Mouse (Mus musculus) neural tube, embryonic 13.5 days (tissue): ENCODE data around the gene Tas1r2. TPM values are rescaled to one million over a fixed set of nuclear protein-coding genes. Genes with fewer than 3 reads are reported as not detected.

ENCODE experiments used
- ATAC-seq: fragments of 200-750 bp; cut with Nextera tagmentation; 2 replicates; pipeline ENCODE4 v1.8.0; 2017; ENCODE audit warnings: low read depth, mild to moderate bottlenecking, moderate TSS enrichment, moderate library complexity
- H3K27ac ChIP-seq: fragments of 300-500 bp; sonication (generic); replicated peaks from 2 replicates; pipeline ENCODE4 v1.5.1; 2015; ENCODE audit warnings: moderate library complexity, mild to moderate bottlenecking, inconsistent platforms
- H3K27me3 ChIP-seq: fragments of 300-500 bp; sonication (generic); 2 replicates; pipeline ENCODE4 v1.6.1; 2015; ENCODE audit warnings: mild to moderate bottlenecking, inconsistent platforms
- H3K36me3 ChIP-seq: fragments of 300-500 bp; sonication (generic); 2 replicates; pipeline ENCODE4 v1.6.1; 2015; ENCODE audit warnings: mild to moderate bottlenecking, inconsistent platforms
- H3K4me1 ChIP-seq: fragments of 300-500 bp; sonication (generic); replicated peaks from 2 replicates; pipeline ENCODE4 v1.6.1; 2015; ENCODE audit warnings: inconsistent platforms
- H3K4me2 ChIP-seq: fragments of 300-500 bp; sonication (generic); 2 replicates; pipeline ENCODE4 v1.6.1; 2015; ENCODE audit warnings: inconsistent platforms, mild to moderate bottlenecking, moderate library complexity
- H3K4me3 ChIP-seq: fragments of 300-500 bp; sonication (generic); 2 replicates; pipeline ENCODE4 v1.5.1; 2015; ENCODE audit warnings: mild to moderate bottlenecking, inconsistent platforms
- H3K9ac ChIP-seq: fragments of 300-500 bp; sonication (generic); 2 replicates; pipeline ENCODE4 v1.6.1; 2015; ENCODE audit warnings: moderate library complexity, mild to moderate bottlenecking, inconsistent platforms
- H3K9me3 ChIP-seq: fragments of 300-500 bp; sonication (generic); 2 replicates; pipeline ENCODE4 v1.6.1; 2016; ENCODE audit warnings: inconsistent platforms
- WGBS: fragments of 180-500 bp; shearing (Covaris S2); methylation state at CpG from one replicate; pipeline ENCODE4 v1.1.7; 2015; 5-methylcytosine and 5-hydroxymethylcytosine counted together
- polyA plus RNA-seq: library from polyadenylated mRNA; unstranded; fragments of >200 nt; fragmentation: Nextera tagmentation; extraction: Ambion mirVana; gene quantifications from 2 replicates; pipeline ENCODE4 v1.2.1, GENCODE M21; 2015

Tas1r2 gene
- polyA plus RNA-seq, 1 experiment from 2014 or later, result not detected

DNA sequence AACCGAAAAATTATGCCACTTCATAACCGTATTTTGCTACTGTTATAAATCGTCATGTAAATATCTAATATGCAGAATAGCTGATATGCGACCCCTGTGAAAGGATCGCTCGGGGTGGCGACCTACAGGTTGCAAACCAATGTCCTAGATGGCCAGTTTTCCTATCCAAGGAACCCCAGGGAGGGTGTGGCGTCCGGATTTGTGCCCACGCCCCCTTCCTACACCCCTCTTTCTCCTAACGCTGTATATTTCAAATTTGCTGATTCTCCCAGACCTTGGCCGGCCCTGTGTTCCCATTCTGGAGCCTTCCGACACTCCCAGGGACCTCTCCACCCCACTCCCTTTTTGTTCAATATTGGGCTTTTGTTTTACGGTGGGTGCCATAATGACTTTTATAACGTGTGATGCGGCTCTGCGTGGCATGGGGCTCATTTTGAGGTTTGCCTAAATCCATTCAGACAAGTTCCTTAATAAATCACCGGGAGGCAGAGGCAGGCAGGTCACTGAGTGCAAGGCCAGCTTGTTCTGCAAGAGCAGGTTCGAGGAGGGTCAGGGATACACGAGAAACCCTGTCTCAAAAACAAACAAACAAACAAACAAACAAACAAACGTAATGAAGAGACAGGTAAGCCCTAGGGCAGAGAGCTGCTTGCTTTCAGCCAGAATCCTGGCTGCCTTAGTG lies 29.8 kb upstream of the Tas1r2 start:
- Histone ChIP-seq H3K36me3 (no peaks in the 10 kb centered on the region), H3K27me3 (no peaks in the 10 kb centered on the region), H3K27ac (peak overlapping the region; percentile 88; the same call in 1 of the 2 replicates), H3K9me3 (no peaks in the 10 kb centered on the region), H3K4me2 (peak overlapping the region; percentile 70), H3K4me3 (peak overlapping the region; percentile 62), H3K4me1 (peaks cover 27% of the 10 kb centered on the region), H3K9ac (peak overlapping the region; percentile 77)
- no peak for ATAC-seq
- 16% methylated on average over 21 of the region's 21 CpGs for WGBS

DNA sequence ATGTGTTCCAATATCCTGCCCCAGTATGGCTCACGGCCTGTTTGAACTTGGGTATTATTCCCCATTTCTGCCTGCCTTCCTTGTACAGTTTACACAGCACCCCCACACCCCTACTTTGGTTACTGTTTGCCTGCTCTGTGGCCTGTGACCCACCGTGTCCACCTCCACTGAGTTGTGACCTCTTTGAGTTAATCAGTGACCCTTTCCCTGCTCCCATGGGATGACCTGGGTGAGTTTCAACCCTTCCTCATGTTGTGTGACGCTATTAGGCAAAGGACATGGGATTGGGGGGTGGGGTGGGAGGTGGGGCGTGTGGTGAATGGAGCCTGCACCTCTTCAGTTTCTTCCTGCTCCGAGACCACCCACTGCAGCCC lies 29.2 kb upstream of the Tas1r2 start:
- no peak for ATAC-seq
- H3K27me3 ChIP-seq, result no peaks in the 10 kb centered on the region
- WGBS, result 55% methylated on average over 5 of the region's 5 CpGs
- H3K4me1 ChIP-seq, result peaks cover 27% of the 10 kb centered on the region
- peak overlapping the region; percentile 77 for H3K9ac ChIP-seq
- H3K4me3 ChIP-seq, result peak overlapping the region; percentile 62
- H3K9me3 ChIP-seq, result no peaks in the 10 kb centered on the region
- H3K36me3 ChIP-seq, result no peaks in the 10 kb centered on the region
- peak overlapping the region; percentile 70 for H3K4me2 ChIP-seq
- no peak overlapping the region for H3K27ac ChIP-seq

DNA sequence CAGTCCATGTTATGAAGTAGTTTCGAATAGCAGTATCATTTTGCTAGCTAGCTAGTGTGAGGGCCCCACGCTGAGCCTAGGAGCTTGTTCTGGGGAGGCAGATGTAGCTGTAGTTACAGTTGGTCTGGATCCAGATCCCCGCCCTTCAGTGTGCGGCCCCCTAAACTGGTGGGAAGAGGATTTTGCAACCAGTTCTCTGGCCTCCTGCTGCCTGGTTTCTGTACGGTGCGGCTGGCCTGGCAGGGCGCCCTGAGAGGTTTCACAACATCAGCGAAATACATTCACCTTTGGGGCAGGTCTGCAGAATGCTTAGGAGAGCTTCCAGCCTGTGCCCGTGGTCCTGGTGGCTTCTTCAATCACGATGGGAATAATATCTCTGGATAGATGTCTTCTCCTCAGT lies 28.6 kb upstream of the Tas1r2 start:
- H3K4me3 ChIP-seq, result 0 out of 2 replicates have a peak overlapping the region, but pooled peaks have one; percentile 62
- peak overlapping the region; percentile 13; the same call in 1 of the 2 replicates for H3K27ac ChIP-seq
- no peaks in the 10 kb centered on the region for H3K36me3 ChIP-seq
- no peaks in the 10 kb centered on the region for H3K27me3 ChIP-seq
- peaks cover 27% of the 10 kb centered on the region for H3K4me1 ChIP-seq
- no peak for ATAC-seq
- WGBS, result 82% methylated on average over 10 of the region's 10 CpGs
- H3K9me3 ChIP-seq, result no peaks in the 10 kb centered on the region
- peak overlapping the region; percentile 77 for H3K9ac ChIP-seq
- peak overlapping the region; percentile 70 for H3K4me2 ChIP-seq

DNA sequence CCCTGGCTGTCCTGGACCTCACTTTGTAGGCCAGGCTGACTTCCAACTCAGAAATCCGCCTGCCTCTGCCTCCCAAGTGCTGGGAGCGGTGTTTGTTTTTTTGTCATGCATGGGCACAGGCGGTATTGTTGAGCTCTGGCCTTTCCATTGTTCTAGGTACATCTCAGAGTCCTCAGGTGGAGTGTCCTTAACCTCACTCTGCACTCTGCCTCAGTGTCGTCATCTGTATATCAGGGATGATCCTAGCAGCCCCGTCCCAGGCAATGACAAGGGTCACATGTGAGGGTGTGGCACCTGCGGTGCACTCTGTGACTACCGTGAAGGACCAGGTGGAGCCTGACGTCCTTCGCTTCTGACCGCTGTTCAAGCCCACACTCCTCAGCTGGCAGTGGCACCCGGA lies 26.0 kb upstream of the Tas1r2 start:
- Histone ChIP-seq H3K4me2 (no peak overlapping the region), H3K27ac (no peak overlapping the region), H3K4me1 (peaks cover 22% of the 10 kb centered on the region), H3K36me3 (no peaks in the 10 kb centered on the region), H3K9ac (no peak overlapping the region), H3K9me3 (no peaks in the 10 kb centered on the region), H3K4me3 (no peak overlapping the region), H3K27me3 (no peaks in the 10 kb centered on the region)
- no peak for ATAC-seq
- 94% methylated on average over 11 of the region's 11 CpGs for WGBS

DNA sequence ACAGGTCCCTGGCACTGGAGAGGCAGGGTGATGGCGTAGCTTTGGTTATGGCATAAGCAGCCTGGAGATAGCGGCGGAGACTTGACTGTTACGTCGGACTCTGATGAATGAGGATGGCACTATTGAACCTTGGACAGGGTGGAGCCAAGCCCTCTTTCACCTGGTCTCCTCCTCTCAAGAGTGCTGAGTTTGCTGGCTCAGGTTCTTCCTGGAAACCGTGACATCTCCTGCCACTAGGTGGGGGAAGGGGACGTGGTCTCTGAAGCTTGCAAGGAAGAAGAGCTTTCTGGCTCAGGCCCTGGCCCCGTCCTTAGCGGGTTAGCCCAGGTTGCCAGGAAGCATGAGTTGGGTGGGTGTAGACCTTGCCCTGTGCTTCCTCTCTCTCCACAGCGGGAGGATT lies 23.2 kb upstream of the Tas1r2 start:
- 80% methylated on average over 10 of the region's 10 CpGs for WGBS
- Histone ChIP-seq H3K4me1 (peaks cover 4% of the 10 kb centered on the region), H3K4me3 (no peak overlapping the region), H3K27ac (no peak overlapping the region), H3K36me3 (0 out of 2 replicates have a peak, but pooled peaks cover 5% of the 10 kb centered on the region), H3K4me2 (no peak overlapping the region), H3K9ac (no peak overlapping the region), H3K27me3 (no peaks in the 10 kb centered on the region), H3K9me3 (no peaks in the 10 kb centered on the region)
- ATAC-seq, result no peak

DNA sequence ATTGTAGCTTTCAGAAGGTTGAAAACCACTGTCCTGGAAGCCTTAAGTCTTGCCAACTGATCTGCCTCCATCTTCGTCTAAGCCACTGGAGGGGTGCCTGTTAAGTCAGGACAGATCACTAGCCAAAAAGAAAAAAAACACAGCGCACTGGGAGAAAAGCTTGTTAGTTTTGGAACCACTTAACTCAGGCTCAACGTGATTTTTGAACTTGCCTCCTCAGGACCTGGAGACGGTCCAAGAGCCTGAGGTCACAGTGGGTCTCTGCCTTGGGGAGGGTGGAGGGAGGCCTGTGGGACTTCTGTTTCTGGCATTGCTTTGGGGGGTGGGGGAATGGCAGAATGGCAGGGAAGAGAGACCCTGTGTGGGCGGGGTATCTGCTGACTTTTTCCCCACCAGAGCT lies 22.2 kb upstream of the Tas1r2 start:
- H3K36me3 ChIP-seq, result 0 out of 2 replicates have a peak, but pooled peaks cover 12% of the 10 kb centered on the region
- no peak overlapping the region for H3K4me2 ChIP-seq
- WGBS, result 79% methylated on average over 5 of the region's 5 CpGs
- H3K4me3 ChIP-seq, result no peak overlapping the region
- no peak overlapping the region for H3K27ac ChIP-seq
- H3K27me3 ChIP-seq, result no peaks in the 10 kb centered on the region
- ATAC-seq, result no peak
- peaks cover 10% of the 10 kb centered on the region for H3K4me1 ChIP-seq
- H3K9ac ChIP-seq, result no peak overlapping the region
- no peaks in the 10 kb centered on the region for H3K9me3 ChIP-seq

DNA sequence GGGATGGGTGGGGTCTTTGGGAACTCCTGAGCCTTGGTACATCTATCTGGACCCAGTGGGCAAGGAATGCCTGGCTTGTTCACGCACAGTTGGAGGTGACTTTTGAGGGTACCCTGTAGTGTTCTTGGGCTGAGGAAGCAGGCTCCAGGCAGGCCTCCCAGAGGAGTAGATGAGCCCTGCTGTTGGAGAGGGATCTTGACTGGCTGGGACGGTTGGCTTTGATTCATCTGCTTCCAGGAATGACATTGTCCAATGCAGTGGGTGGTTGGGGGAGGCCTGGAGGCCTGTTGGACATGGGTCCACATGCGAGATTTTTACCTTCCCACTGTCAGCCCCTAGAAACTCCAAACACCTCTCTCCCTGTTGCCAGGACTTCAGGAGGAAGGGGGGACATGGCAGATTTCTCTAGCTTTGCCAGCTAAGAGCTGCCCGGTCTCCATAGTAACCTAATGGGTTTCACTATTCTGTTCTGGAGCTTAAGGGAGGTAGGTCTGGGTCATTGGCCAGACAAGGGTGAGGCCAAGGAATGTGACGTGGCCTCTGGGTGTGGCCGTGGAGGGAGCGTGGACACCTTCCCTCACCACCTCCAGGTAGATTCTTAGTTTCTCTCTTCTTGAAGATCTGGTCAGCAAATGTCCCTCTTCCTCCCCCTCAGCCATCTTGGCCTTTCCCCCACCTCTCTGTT lies 21.6 kb upstream of the Tas1r2 start:
- 82% methylated on average over 7 of the region's 7 CpGs for WGBS
- Histone ChIP-seq H3K4me3 (no peak overlapping the region), H3K36me3 (0 out of 2 replicates have a peak, but pooled peaks cover 12% of the 10 kb centered on the region), H3K27ac (no peak overlapping the region), H3K27me3 (no peaks in the 10 kb centered on the region), H3K4me2 (no peak overlapping the region), H3K9ac (no peak overlapping the region), H3K4me1 (peaks cover 10% of the 10 kb centered on the region), H3K9me3 (no peaks in the 10 kb centered on the region)
- no peak for ATAC-seq

DNA sequence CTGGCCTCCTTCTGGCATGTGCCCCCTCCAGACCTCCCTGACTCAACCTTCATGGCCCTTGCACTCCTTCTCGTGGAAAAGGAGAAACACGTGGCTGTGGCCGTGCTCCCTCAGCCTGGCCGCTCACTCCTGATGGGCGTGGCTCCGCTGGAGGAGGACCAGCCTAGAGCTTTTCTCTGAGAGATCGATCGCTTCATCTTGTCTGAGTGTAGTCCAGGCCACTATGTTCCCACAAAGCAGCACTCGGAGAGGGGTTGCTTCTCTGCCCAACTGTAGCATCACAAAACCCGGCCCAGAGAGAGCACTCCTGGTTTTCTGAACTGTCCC lies 21.1 kb upstream of the Tas1r2 start:
- H3K27me3 ChIP-seq, result no peaks in the 10 kb centered on the region
- peaks cover 16% of the 10 kb centered on the region; the same call in 1 of the 2 replicates for H3K36me3 ChIP-seq
- ATAC-seq, result no peak
- H3K9ac ChIP-seq, result no peak overlapping the region
- no peaks in the 10 kb centered on the region for H3K9me3 ChIP-seq
- no peak overlapping the region for H3K27ac ChIP-seq
- H3K4me2 ChIP-seq, result no peak overlapping the region
- 85% methylated on average over 10 of the region's 10 CpGs for WGBS
- H3K4me1 ChIP-seq, result peaks cover 10% of the 10 kb centered on the region
- no peak overlapping the region for H3K4me3 ChIP-seq

DNA sequence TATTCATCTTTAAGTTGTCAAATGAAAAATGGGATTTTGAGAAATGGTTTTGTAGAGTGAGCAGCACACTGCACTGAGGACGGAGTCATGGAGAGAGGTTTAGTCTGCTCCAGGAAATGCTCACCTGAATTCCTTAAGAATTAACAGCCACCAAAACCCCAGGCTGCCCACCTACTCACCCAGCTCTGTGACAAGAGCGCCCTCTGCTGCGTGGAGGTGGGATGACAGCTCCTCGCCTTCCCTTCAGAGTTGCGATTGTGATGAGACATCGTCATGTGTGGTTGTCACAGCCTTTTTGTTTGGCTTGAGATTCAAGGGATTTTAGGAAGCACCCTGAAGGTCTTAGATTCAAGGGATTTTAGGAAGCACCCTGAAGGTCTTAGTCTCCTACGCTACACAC lies 17.0 kb upstream of the Tas1r2 start:
- H3K4me2 ChIP-seq, result no peak overlapping the region
- H3K27ac ChIP-seq, result no peak overlapping the region; the same call in 1 of the 2 replicates
- peaks cover 6% of the 10 kb centered on the region for H3K27me3 ChIP-seq
- H3K9ac ChIP-seq, result no peak overlapping the region
- H3K9me3 ChIP-seq, result no peaks in the 10 kb centered on the region
- 27% methylated on average over 7 of the region's 7 CpGs for WGBS
- no peak for ATAC-seq
- peaks cover 31% of the 10 kb centered on the region for H3K4me1 ChIP-seq
- H3K4me3 ChIP-seq, result no peak overlapping the region
- H3K36me3 ChIP-seq, result peaks cover 29% of the 10 kb centered on the region

DNA sequence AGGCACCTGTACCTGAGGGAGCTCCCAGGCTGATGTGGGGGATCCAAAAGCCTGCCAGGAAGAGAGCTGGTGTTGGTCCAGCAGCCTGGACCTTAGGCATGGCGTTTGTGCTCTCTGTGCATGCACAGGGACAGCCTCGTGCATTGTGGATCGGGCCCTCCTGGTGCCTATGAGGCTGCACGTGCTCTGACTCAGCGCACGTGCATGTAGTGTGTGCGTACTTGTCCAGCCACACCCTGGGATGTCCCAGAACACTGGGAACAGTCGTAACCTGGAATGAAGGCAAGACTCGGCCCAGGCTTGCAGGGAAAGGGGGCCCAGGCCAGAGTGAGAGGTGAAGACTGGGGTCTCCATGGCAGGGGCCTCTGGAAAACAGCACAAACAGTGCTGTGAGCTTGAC lies 15.5 kb upstream of the Tas1r2 start:
- peaks cover 29% of the 10 kb centered on the region for H3K36me3 ChIP-seq

DNA sequence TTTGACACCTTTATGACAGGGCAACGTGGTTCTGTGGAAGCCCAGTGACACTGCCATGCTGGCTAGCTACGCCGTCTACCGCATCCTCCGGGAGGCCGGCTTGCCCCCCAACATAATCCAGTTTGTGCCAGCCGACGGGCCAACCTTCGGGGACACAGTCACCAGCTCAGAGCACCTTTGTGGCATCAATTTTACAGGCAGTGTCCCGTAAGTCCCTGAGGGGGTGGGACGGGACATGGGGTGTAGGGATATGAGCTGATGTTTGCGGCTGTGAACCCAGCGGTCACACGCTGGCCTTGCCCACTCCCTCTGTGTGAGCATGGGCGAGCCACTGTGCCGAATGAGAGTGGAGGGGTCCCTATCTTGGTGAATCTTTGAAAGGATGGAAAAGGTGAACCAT lies 15.0 kb upstream of the Tas1r2 start:
- H3K27me3 ChIP-seq, result peaks cover 25% of the 10 kb centered on the region
- 88% methylated on average over 16 of the region's 16 CpGs for WGBS
- H3K9me3 ChIP-seq, result no peaks in the 10 kb centered on the region
- H3K4me2 ChIP-seq, result no peak overlapping the region
- H3K4me1 ChIP-seq, result peaks cover 43% of the 10 kb centered on the region
- H3K9ac ChIP-seq, result no peak overlapping the region
- H3K27ac ChIP-seq, result no peak overlapping the region
- no peak overlapping the region for H3K4me3 ChIP-seq
- ATAC-seq, result no peak
- H3K36me3 ChIP-seq, result peaks cover 29% of the 10 kb centered on the region

More for the DNA sequence above, 15.5 kb upstream of the Tas1r2 start:
- no peaks in the 10 kb centered on the region for H3K9me3 ChIP-seq
- 88% methylated on average over 9 of the region's 9 CpGs for WGBS
- no peak overlapping the region for H3K9ac ChIP-seq
- no peak overlapping the region for H3K4me2 ChIP-seq
- H3K4me1 ChIP-seq, result peaks cover 43% of the 10 kb centered on the region
- ATAC-seq, result no peak
- H3K27me3 ChIP-seq, result peaks cover 20% of the 10 kb centered on the region
- no peak overlapping the region for H3K27ac ChIP-seq
- H3K4me3 ChIP-seq, result no peak overlapping the region

DNA sequence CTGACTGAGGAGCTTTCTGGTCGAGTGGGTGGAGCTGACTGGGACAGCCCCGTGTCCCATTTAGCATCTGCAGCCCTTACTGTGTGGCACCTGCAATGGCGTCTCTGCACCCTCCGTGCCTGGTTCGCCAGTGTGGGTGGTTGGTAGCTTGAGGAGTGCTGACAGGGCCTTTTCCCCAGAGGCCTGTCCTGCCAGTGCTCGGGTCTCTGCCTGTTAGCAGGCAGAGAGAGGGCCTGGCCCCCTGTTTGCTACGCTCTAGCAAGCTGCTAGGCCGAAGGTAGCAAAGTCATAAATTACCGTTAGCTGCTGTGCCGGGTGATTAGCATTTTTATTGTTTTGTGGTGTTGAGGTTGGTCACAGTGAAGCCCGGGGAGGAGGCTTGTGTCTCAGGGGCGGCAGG lies 13.5 kb upstream of the Tas1r2 start:
- peaks cover 31% of the 10 kb centered on the region for H3K36me3 ChIP-seq
- ATAC-seq, result peak; percentile 8; the same call in 1 of the 2 replicates
- H3K9me3 ChIP-seq, result no peaks in the 10 kb centered on the region
- no peak overlapping the region for H3K4me3 ChIP-seq
- peak overlapping the region; percentile 38 for H3K9ac ChIP-seq
- WGBS, result 4% methylated on average over 12 of the region's 12 CpGs
- H3K27ac ChIP-seq, result peak overlapping the region; percentile 64
- no peak overlapping the region for H3K4me2 ChIP-seq
- peaks cover 30% of the 10 kb centered on the region for H3K27me3 ChIP-seq
- H3K4me1 ChIP-seq, result peaks cover 43% of the 10 kb centered on the region
